In the genomic region with DNA sequence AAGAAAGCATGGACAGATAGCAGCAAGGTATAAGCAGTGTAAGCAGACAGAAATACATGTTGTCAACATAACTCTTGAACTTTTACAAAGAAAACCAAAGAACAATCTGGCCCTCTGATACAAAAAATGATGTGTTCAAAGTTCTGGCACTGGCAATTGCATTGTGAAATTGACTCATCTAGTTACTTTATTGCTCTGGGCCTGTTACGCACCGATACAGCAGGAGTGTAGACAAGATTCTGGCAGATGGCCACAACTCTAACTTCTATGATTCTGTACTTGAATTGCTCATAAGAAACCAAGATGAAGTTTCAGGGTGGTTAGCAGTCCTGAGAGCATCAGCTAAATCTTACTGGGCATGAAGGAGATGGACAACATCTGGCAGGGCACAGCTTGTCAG, we compare ENCODE assay signal across 25 mouse cellular contexts.
DNase-seq lines count a peak whose midpoint lies in the region; ATAC-seq lines count a peak whose summit lies in the region.
"Had no signal": no experiment of that assay in that cellular context is flagged by ENCODE, and none has a peak within 500 bp of the region (broad histone marks: within the 10 kb centered on the region; RNA-seq: fewer than 3 reads in every experiment).

No protein-coding gene starts in this region.

- no peaks in the 10 kb centered on the region for H3K4me1 ChIP-seq in intestine, embryonic 16.5 days (ENCODE audit: control insufficient read depth, insufficient read depth, low read length)
- H3K4me1 ChIP-seq in forebrain, embryonic 10.5 days, result no peaks in the 10 kb centered on the region
- H3K4me1 ChIP-seq: heart, embryonic 13.5 days; hindbrain, embryonic 15.5 days; stomach, embryonic 15.5 days had no signal

- DNase-seq in adrenal gland, adult 2 months, result peak; percentile 60
- no peak for DNase-seq in adrenal gland, postnatal 4 days (ENCODE audit: low spot score in 2 of 2)
- DNase-seq in 3T3-L1 (ENCODE audit: low read depth, low spot score), result peak; percentile 95
- peak; percentile 51 for DNase-seq in adrenal gland, postnatal 10 days
- no peak for DNase-seq in forebrain, embryonic 10.5 days (ENCODE audit: extremely low spot score, low spot score)
- no peak for DNase-seq in cerebellum, adult 9-10 months
- no peak for DNase-seq in cerebellum, postnatal 10 days
- DNase-seq: cerebellum, adult 9-11 months; heart, postnatal 36 days; kidney, adult 8-10 months; kidney, postnatal 25 days; layer of hippocampus, adult 9-11 months; liver; liver, postnatal 0 days; lung, postnatal 36 days; retina, postnatal 1 day; spleen, adult 18-20 months; thymus, adult 2 months had no signal

- no peaks in the 10 kb centered on the region for H3K36me3 ChIP-seq in intestine, embryonic 16.5 days (ENCODE audit: control insufficient read depth, insufficient read depth, low read length)
- no peaks in the 10 kb centered on the region for H3K36me3 ChIP-seq in forebrain, embryonic 10.5 days (replicated peaks)
- H3K36me3 ChIP-seq: heart, embryonic 13.5 days; hindbrain, embryonic 15.5 days; stomach, embryonic 15.5 days had no signal

- H3K9me3 ChIP-seq in intestine, embryonic 16.5 days (ENCODE audit: control insufficient read depth, low read length), result no peaks in the 10 kb centered on the region
- no peaks in the 10 kb centered on the region for H3K9me3 ChIP-seq in forebrain, embryonic 10.5 days
- H3K9me3 ChIP-seq: heart, embryonic 13.5 days; hindbrain, embryonic 15.5 days; stomach, embryonic 15.5 days had no signal

- H3K4me3 ChIP-seq in intestine, embryonic 16.5 days (ENCODE audit: low read length), result no peak overlapping the region
- H3K4me3 ChIP-seq in forebrain, embryonic 10.5 days, result no peak overlapping the region
- H3K4me3 ChIP-seq: heart, embryonic 13.5 days; hindbrain, embryonic 15.5 days; stomach, embryonic 15.5 days had no signal

- H3K27me3 ChIP-seq in intestine, embryonic 16.5 days (replicated peaks; ENCODE audit: control insufficient read depth, insufficient read depth, low read length), result no peaks in the 10 kb centered on the region
- no peaks in the 10 kb centered on the region for H3K27me3 ChIP-seq in forebrain, embryonic 10.5 days (ENCODE audit: poor library complexity, severe bottlenecking)
- H3K27me3 ChIP-seq: heart, embryonic 13.5 days; hindbrain, embryonic 15.5 days; stomach, embryonic 15.5 days had no signal

- ATAC-seq in intestine, embryonic 16.5 days, result peak; percentile 54
- ATAC-seq: activated CD4-positive, CD25-positive, alpha-beta regulatory T cell, adult 4 months; forebrain, embryonic 16.5 days; liver, postnatal 0 days had no signal

- no peak overlapping the region for H3K4me2 ChIP-seq in intestine, embryonic 16.5 days (ENCODE audit: low read depth, low read length)
- H3K4me2 ChIP-seq: heart, embryonic 13.5 days; hindbrain, embryonic 15.5 days; midbrain, embryonic 11.5 days; stomach, embryonic 15.5 days had no signal

- no peak overlapping the region for H3K9ac ChIP-seq in intestine, embryonic 16.5 days (ENCODE audit: low read depth, low read length)
- H3K9ac ChIP-seq: heart, embryonic 13.5 days; hindbrain, embryonic 15.5 days; liver, postnatal 0 days; stomach, embryonic 15.5 days had no signal

- peak overlapping the region; percentile 78 for H3K27ac ChIP-seq in intestine, embryonic 16.5 days (ENCODE audit: low read length)
- H3K27ac ChIP-seq in forebrain, embryonic 10.5 days, result no peak overlapping the region
- H3K27ac ChIP-seq: heart, embryonic 13.5 days; hindbrain, embryonic 15.5 days; stomach, embryonic 15.5 days had no signal

- WGBS in intestine, embryonic 16.5 days, result 64% methylated on average over 2 of the region's 2 CpGs
- WGBS in forebrain, embryonic 10.5 days, result 97% methylated on average over 2 of the region's 2 CpGs

Comparison
In these comparisons a context has a peak if more than half of its experiments do, and no peak if none do; other contexts are left out.
1. DNase-seq: peak in adrenal gland, adult 2 months (single experiment), 3T3-L1 (single experiment) and adrenal gland, postnatal 10 days (single experiment); none in adrenal gland, postnatal 4 days (0 of 2), forebrain, embryonic 10.5 days (single experiment), cerebellum, adult 9-10 months (single experiment) and cerebellum, postnatal 10 days (0 of 2).